Comparison of ENCODE assay signal across 20 mouse cellular contexts in the genomic region with DNA sequence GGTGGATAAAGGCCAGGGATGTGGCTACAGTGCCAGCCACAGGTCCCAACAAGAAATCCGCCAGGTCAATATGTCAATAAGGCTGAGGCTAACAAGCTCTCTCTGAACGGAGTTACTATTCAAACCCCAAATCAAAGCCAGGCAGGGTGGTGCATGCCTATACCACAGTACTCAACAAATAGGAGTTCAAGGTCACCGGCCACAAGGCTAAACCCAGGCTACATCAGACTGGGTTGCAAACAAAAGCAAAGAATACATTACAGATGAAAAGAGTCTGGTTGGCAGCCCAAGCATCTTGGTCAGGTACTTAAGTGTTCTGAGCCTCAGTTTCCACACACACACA. TPM values are rescaled to one million over a fixed set of nuclear protein-coding genes. Genes with fewer than 3 reads are reported as not detected.
A peak's percentile ranks its signal among the peaks of the same experiment; 100 is the strongest.
DNase-seq lines count a peak whose midpoint lies in the region; ATAC-seq and TF ChIP-seq lines count a peak whose summit lies in the region.
"Had no signal": no experiment of that assay in that cellular context is flagged by ENCODE, and none has a peak within 500 bp of the region (broad histone marks: within the 10 kb centered on the region; RNA-seq: fewer than 3 reads in every experiment).

No protein-coding gene starts in this region.

- ATAC-seq in intestine, embryonic 16.5 days = no peak; the same call in 1 of the 2 replicates
- ATAC-seq in liver, postnatal 0 days = peak; percentile 57
- ATAC-seq in erythroid progenitor cell, adult 5-6 weeks (replicated peaks; ENCODE audit: low FRiP score, poor library complexity, severe bottlenecking) = no peak
- ATAC-seq: CD4-positive, CD25-positive, alpha-beta regulatory T cell, adult 4 months; forebrain, embryonic 15.5 days; hindbrain, postnatal 0 days; lung, postnatal 0 days had no signal

- peaks cover 75% of the 10 kb centered on the region for H3K4me1 ChIP-seq in E14TG2a.4 (replicated peaks; ENCODE audit: low read depth, low read length)
- peaks cover 23% of the 10 kb centered on the region for H3K4me1 ChIP-seq in intestine, embryonic 16.5 days (ENCODE audit: control insufficient read depth, insufficient read depth, low read length)
- H3K4me1 ChIP-seq in liver, postnatal 0 days (ENCODE audit: insufficient read depth) = peaks cover 43% of the 10 kb centered on the region

- no peak overlapping the region for H3K4me2 ChIP-seq in intestine, embryonic 16.5 days (ENCODE audit: low read depth, low read length)
- peak overlapping the region; percentile 20 for H3K4me2 ChIP-seq in liver, postnatal 0 days (ENCODE audit: low read depth, low read length)
- H3K4me2 ChIP-seq: forebrain, embryonic 15.5 days; limb, embryonic 13.5 days; midbrain, embryonic 11.5 days had no signal

- TF ChIP-seq CTCF in E14TG2a.4 (conservative IDR thresholded peaks at IDR 0.05; ENCODE audit: low read length) = no peak
- TF ChIP-seq CTCF in liver, postnatal 0 days (IDR thresholded peaks at IDR 0.05; ENCODE audit: low read depth) = no peak

- no peaks in the 10 kb centered on the region for H3K36me3 ChIP-seq in E14TG2a.4 (ENCODE audit: insufficient read depth, low read length)
- H3K36me3 ChIP-seq in intestine, embryonic 16.5 days (ENCODE audit: control insufficient read depth, insufficient read depth, low read length) = no peaks in the 10 kb centered on the region
- no peaks in the 10 kb centered on the region for H3K36me3 ChIP-seq in liver, postnatal 0 days (replicated peaks; ENCODE audit: insufficient read depth, low read length)
- H3K36me3 ChIP-seq: forebrain, embryonic 15.5 days; heart, embryonic 10.5 days; hindbrain, embryonic 10.5 days; limb, embryonic 13.5 days had no signal

- no peak overlapping the region for H3K9ac ChIP-seq in intestine, embryonic 16.5 days (ENCODE audit: low read depth, low read length)
- no peak overlapping the region for H3K9ac ChIP-seq in liver, postnatal 0 days (replicated peaks)
- H3K9ac ChIP-seq: forebrain, embryonic 15.5 days; limb, embryonic 13.5 days had no signal

- H3K4me3 ChIP-seq in E14TG2a.4 (replicated peaks; ENCODE audit: low read length) = peak overlapping the region; percentile 23; the same call in 1 of the 2 replicates
- H3K4me3 ChIP-seq in intestine, embryonic 16.5 days (ENCODE audit: low read length) = no peak overlapping the region
- H3K4me3 ChIP-seq in liver, postnatal 0 days (ENCODE audit: low read depth, low read length) = no peak overlapping the region
- H3K4me3 ChIP-seq: erythroblast, embryonic 14.5 days; forebrain, embryonic 15.5 days; heart, embryonic 10.5 days; hindbrain, embryonic 10.5 days; limb, embryonic 13.5 days had no signal

- no peaks in the 10 kb centered on the region for H3K9me3 ChIP-seq in E14TG2a.4 (ENCODE audit: low read length)
- no peaks in the 10 kb centered on the region for H3K9me3 ChIP-seq in intestine, embryonic 16.5 days (ENCODE audit: control insufficient read depth, low read length)
- no peaks in the 10 kb centered on the region for H3K9me3 ChIP-seq in liver, postnatal 0 days (ENCODE audit: low read length)
- H3K9me3 ChIP-seq: forebrain, embryonic 15.5 days; heart, embryonic 10.5 days; hindbrain, embryonic 10.5 days; limb, embryonic 13.5 days had no signal

- DNase-seq in kidney, adult 18-20 months = peak; percentile 25
- no peak for DNase-seq in kidney, postnatal 14 days
- DNase-seq in liver, postnatal 0 days = peak; percentile 24
- DNase-seq in gastrocnemius, postnatal 25 days = no peak
- no peak for DNase-seq in cerebellum, adult 18-20 months
- DNase-seq: cerebellum, adult 9-11 months; retina, postnatal 1 day; thymus, postnatal 36 days had no signal

- peak overlapping the region; percentile 65 for H3K27ac ChIP-seq in intestine, embryonic 16.5 days (ENCODE audit: low read length)
- H3K27ac ChIP-seq in liver, postnatal 0 days (ENCODE audit: low read depth) = peak overlapping the region; percentile 71
- H3K27ac ChIP-seq: forebrain, embryonic 15.5 days; heart, embryonic 10.5 days; hindbrain, embryonic 10.5 days; hindbrain, postnatal 0 days; limb, embryonic 13.5 days had no signal

- no peaks in the 10 kb centered on the region for H3K27me3 ChIP-seq in E14TG2a.4 (ENCODE audit: insufficient read depth, low read length)
- H3K27me3 ChIP-seq in intestine, embryonic 16.5 days (replicated peaks; ENCODE audit: control insufficient read depth, insufficient read depth, low read length) = no peaks in the 10 kb centered on the region
- H3K27me3 ChIP-seq in liver, postnatal 0 days (ENCODE audit: insufficient read depth, low read length) = no peaks in the 10 kb centered on the region
- H3K27me3 ChIP-seq: forebrain, embryonic 15.5 days; limb, embryonic 13.5 days had no signal

- 68% methylated on average over 3 of the region's 3 CpGs for WGBS in intestine, embryonic 16.5 days
- 51% methylated on average over 3 of the region's 3 CpGs for WGBS in liver, postnatal 0 days (ENCODE audit: insufficient replicate concordance)

- no peak; the same call in 1 of the 2 replicates for TF ChIP-seq EP300 in liver, postnatal 0 days (IDR thresholded peaks at IDR 0.05; ENCODE audit: low read depth)

RNA-seq across cellular contexts. Expression of gene Magi1, which starts 25.9 kb away (rescaled TPM):
- polyA plus RNA-seq in intestine, embryonic 16.5 days (2015; fragmentation: Nextera tagmentation; extraction: Ambion mirVana) = 6.7 and 6.8 TPM in 2 replicates
- polyA plus RNA-seq in liver, postnatal 0 days (2015; fragmentation: Nextera tagmentation; extraction: Ambion mirVana) = 1.2 and 1.9 TPM in 2 replicates
- 1 to 10 TPM; 3.5 to 3.9 TPM for total RNA-seq in gastrocnemius, postnatal 25 days (2021)
- not detected in 2 replicates for total RNA-seq in erythroid progenitor cell, adult 5-6 weeks (2015; ENCODE audit: low replicate concordance)
- total RNA-seq in erythroid progenitor cell, adult 5-6 weeks (2017; ENCODE audit: low replicate concordance) = not detected in 2 replicates

Comparison
In these comparisons a context has a peak if more than half of its experiments do, and no peak if none do; other contexts are left out.
1. DNase-seq: peak in kidney, adult 18-20 months (single experiment) and liver, postnatal 0 days (single experiment); none in kidney, postnatal 14 days (single experiment), gastrocnemius, postnatal 25 days (single experiment) and cerebellum, adult 18-20 months (0 of 2).
2. RNA of gene Magi1, which starts 25.9 kb away (total RNA-seq): 3.5 to 3.9 TPM in gastrocnemius, postnatal 25 days; not detected in erythroid progenitor cell, adult 5-6 weeks; every median in the first group is over 4 times any median in the second.